Mouse (Mus musculus) hindbrain, postnatal 0 days (tissue): ENCODE measurements around the gene Mt4. TPM values are rescaled to one million over a fixed set of nuclear protein-coding genes. Genes with fewer than 3 reads are reported as not detected.
"Not testable (repeated sequence)": the region's sequence is repeated elsewhere in the genome, so short reads cannot be mapped to it uniquely, and the experiment has no call there.

ENCODE experiments used
- ATAC-seq: fragments of 200-750 bp; cut with Nextera tagmentation; 2 replicates; pipeline ENCODE4 v1.8.0; 2017; ENCODE audit warnings: mild to moderate bottlenecking, moderate TSS enrichment, moderate library complexity
- DNase-seq: peaks from one replicate; pipeline ENCODE4 v3.0.0-alpha.2; 2015; ENCODE audit warnings: low spot score
- H3K27ac ChIP-seq: fragments of 300-500 bp; sonication (generic); 2 replicates; pipeline ENCODE4 v1.5.1; 2014; ENCODE audit warnings: mild to moderate bottlenecking
- H3K27me3 ChIP-seq: fragments of 300-500 bp; sonication (generic); 2 replicates; pipeline ENCODE4 v1.6.1; 2014; ENCODE audit warnings: low read length, mixed read lengths; ENCODE audit not compliant: insufficient read depth
- H3K36me3 ChIP-seq: fragments of 300-500 bp; sonication (generic); 2 replicates; pipeline ENCODE4 v1.6.1; 2014; ENCODE audit warnings: low read length, mixed read lengths; ENCODE audit not compliant: insufficient read depth
- H3K4me1 ChIP-seq: fragments of 300-500 bp; sonication (generic); 2 replicates; pipeline ENCODE4 v1.6.1; 2014; ENCODE audit warnings: antibody characterized with exemption, low read length, mixed read lengths; ENCODE audit not compliant: insufficient read depth
- H3K4me2 ChIP-seq: fragments of 300-500 bp; sonication (generic); 2 replicates; pipeline ENCODE4 v1.6.1; 2014; ENCODE audit warnings: low read depth, mild to moderate bottlenecking, low read length, moderate library complexity, mixed read lengths
- H3K4me3 ChIP-seq: fragments of 300-500 bp; sonication (generic); 2 replicates; pipeline ENCODE4 v1.5.1; 2014; ENCODE audit warnings: low read length
- H3K9ac ChIP-seq: fragments of 300-500 bp; sonication (generic); replicated peaks from 2 replicates; pipeline ENCODE4 v1.6.1; 2014; ENCODE audit warnings: mild to moderate bottlenecking, low read length, moderate library complexity, mixed read lengths
- H3K9me3 ChIP-seq: fragments of 300-500 bp; sonication (generic); 2 replicates; pipeline ENCODE4 v1.6.1; 2016; ENCODE audit warnings: low read length, mixed read lengths
- CTCF ChIP-seq: IDR thresholded peaks from 2 replicates; pipeline ENCODE4 v1.5.1; 2016; ENCODE audit warnings: antibody characterized with exemption, control low read depth, low read depth
- WGBS: fragments of 180-500 bp; shearing (Covaris S2); extraction: QIAGEN DNeasy Blood & Tissue Kit; methylation state at CpG from one replicate; pipeline ENCODE4 v1.1.7; 2014; 5-methylcytosine and 5-hydroxymethylcytosine counted together
- polyA plus RNA-seq: library from polyadenylated mRNA; unstranded; fragments of >200 nt; fragmentation: Nextera tagmentation; extraction: Ambion mirVana; gene quantifications from 2 replicates; pipeline ENCODE4 v1.2.1, GENCODE M21; 2015
- total RNA-seq: library from RNA; depleted of rRNA; stranded (reverse); fragments of >200 nt; gene quantifications from 2 replicates; pipeline ENCODE4 v1.2.3, GENCODE M21; 2014

Gene Mt4
- total and polyA plus RNA-seq, 2 experiments from 2014 or later, result not detected

GRCm38 (mm10) chr8:94150925-94151324 is 13.9 kb downstream of the Mt4 start:
- no peak for ATAC-seq
- no peak overlapping the region for H3K4me2 ChIP-seq
- no peak for TF ChIP-seq CTCF
- no peaks in the 10 kb centered on the region for H3K9me3 ChIP-seq
- H3K27ac ChIP-seq, result no peak overlapping the region
- no peaks in the 10 kb centered on the region for H3K36me3 ChIP-seq
- no peak overlapping the region for H3K4me3 ChIP-seq
- peaks cover 11% of the 10 kb centered on the region for H3K4me1 ChIP-seq
- no peaks in the 10 kb centered on the region for H3K27me3 ChIP-seq
- H3K9ac ChIP-seq, result no peak overlapping the region
- WGBS, result 80% methylated on average over 5 of the region's 5 CpGs
- no peak for DNase-seq

DNA sequence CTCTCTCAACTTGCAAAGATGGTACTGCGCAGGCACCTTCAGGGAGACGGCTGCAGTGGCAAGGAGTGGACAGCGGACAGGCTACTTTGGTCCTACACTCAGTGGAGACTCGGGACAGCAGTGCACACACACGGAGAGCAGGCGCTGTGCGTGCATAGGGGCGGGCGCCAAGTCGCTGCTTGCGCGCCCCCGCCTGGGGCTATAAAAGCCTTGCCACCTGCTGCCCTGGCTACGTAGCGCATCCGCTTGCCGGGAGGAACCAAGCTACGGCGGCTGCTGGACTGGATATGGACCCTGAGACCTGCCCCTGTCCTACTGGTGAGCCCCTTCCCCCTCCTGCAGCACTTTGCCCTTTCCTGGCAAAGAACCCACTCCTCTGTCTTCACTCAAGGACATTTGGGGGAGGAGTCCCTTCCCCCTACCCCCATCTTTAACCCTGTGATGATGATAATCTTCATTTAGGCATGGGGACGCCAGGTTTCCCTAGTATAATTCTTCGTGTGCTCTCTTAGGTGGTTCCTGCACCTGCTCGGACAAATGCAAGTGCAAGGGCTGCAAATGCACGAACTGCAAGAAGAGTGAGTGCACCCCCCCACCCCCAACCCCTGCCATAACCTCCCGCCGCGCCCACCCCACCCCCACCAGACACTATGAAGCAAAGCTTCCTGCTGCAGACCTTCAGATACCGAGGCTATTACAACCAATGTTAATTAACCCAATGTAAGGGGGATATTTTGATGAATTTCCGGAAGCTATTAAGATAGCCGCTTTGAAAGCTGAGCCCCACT is 15.7 kb downstream of the Mt4 start, which contains the start of gene Mt3:
Gene Mt3, plus strand, starts transcription at position 95 of the 788 bp plus-strand sequence.
- TF ChIP-seq CTCF, result peak; percentile 58
- peak within 1 kb of the TSS; percentile 83 for H3K27ac ChIP-seq
- no peaks in the 10 kb centered on the region for H3K27me3 ChIP-seq
- H3K36me3 ChIP-seq, result no peaks in the 10 kb centered on the region
- peak; percentile 86 for ATAC-seq
- 3% methylated on average over 29 of the region's 29 CpGs for WGBS
- peak within 1 kb of the TSS; percentile 74 for H3K4me2 ChIP-seq
- DNase-seq, result peak; percentile 92
- peak within 1 kb of the TSS; percentile 54 for H3K4me3 ChIP-seq
- peaks cover 11% of the 10 kb centered on the region for H3K4me1 ChIP-seq
- H3K9me3 ChIP-seq, result no peaks in the 10 kb centered on the region
- H3K9ac ChIP-seq, result peak within 1 kb of the TSS; percentile 61

- H3K4me2 ChIP-seq, result peak overlapping the region; percentile 74
- H3K9ac ChIP-seq, result peak overlapping the region; percentile 61
- no peaks in the 10 kb centered on the region for H3K27me3 ChIP-seq
- TF ChIP-seq CTCF, result no peak
- peak overlapping the region; percentile 83 for H3K27ac ChIP-seq
- WGBS, result 21% methylated on average over 7 of the region's 7 CpGs
- ATAC-seq, result peak; percentile 14
- H3K36me3 ChIP-seq, result no peaks in the 10 kb centered on the region
- H3K9me3 ChIP-seq, result no peaks in the 10 kb centered on the region
- H3K4me3 ChIP-seq, result peak overlapping the region; percentile 54
- DNase-seq, result no peak
- peaks cover 11% of the 10 kb centered on the region for H3K4me1 ChIP-seq
Measured at GRCm38 (mm10) chr8:94153451-94153850, 16.5 kb downstream of the Mt4 start.

- DNase-seq (peak; percentile 58), ATAC-seq (peak; percentile 67)
- peaks cover 11% of the 10 kb centered on the region for H3K4me1 ChIP-seq
- H3K9ac ChIP-seq, result 0 out of 2 replicates have a peak overlapping the region, but pooled peaks have one; percentile 61
- H3K27me3 ChIP-seq, result no peaks in the 10 kb centered on the region
- H3K27ac ChIP-seq, result peak overlapping the region; percentile 83
- H3K4me2 ChIP-seq, result peak overlapping the region; percentile 74
- TF ChIP-seq CTCF, result no peak
- 32% methylated on average over 6 of the region's 6 CpGs for WGBS
- no peaks in the 10 kb centered on the region for H3K9me3 ChIP-seq
- no peak overlapping the region for H3K4me3 ChIP-seq
- no peaks in the 10 kb centered on the region for H3K36me3 ChIP-seq
Measured at GRCm38 (mm10) chr8:94154537-94154936, 17.5 kb downstream of the Mt4 start.

GRCm38 (mm10) chr8:94156092-94156491 is 19.1 kb downstream of the Mt4 start:
- DNase-seq, result no peak

DNA sequence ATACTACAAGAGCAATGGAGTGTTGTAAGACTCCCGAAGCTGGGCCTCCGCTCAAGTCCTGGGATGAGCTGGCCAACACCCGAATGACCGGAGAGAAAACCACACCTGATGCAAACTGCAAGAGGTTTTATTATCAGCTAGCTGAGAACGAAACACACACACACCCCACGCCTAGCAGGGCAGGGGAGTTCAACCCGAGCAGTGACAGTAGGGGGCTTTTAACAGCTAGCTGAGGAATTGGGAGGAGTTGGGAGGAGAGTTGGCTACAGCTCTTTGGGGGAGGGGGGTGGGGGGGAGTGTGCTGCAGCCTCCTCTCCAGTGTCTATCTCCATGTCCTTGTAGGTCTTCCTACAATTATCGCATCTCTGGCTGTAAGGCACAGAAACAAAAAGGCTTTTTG is 28.8 kb downstream of the Mt4 start:
- not testable (repeated sequence) for H3K9ac ChIP-seq, H3K4me3 ChIP-seq, DNase-seq, H3K9me3 ChIP-seq, H3K27ac ChIP-seq, H3K36me3 ChIP-seq, ATAC-seq, H3K4me2 ChIP-seq, H3K4me1 ChIP-seq, H3K27me3 ChIP-seq
- 77% methylated on average over 8 of the region's 8 CpGs for WGBS

More at GRCm38 (mm10) chr8:94156092-94156491, 19.1 kb downstream of the Mt4 start:
- Histone ChIP-seq H3K4me3 (no peak overlapping the region), H3K9ac (no peak overlapping the region), H3K36me3 (no peaks in the 10 kb centered on the region), H3K4me2 (no peak overlapping the region), H3K27me3 (no peaks in the 10 kb centered on the region), H3K9me3 (no peaks in the 10 kb centered on the region), H3K4me1 (peaks cover 11% of the 10 kb centered on the region), H3K27ac (no peak overlapping the region)
- 68% methylated on average over 4 of the region's 4 CpGs for WGBS
- no peak for ATAC-seq
- TF ChIP-seq CTCF, result no peak

DNA sequence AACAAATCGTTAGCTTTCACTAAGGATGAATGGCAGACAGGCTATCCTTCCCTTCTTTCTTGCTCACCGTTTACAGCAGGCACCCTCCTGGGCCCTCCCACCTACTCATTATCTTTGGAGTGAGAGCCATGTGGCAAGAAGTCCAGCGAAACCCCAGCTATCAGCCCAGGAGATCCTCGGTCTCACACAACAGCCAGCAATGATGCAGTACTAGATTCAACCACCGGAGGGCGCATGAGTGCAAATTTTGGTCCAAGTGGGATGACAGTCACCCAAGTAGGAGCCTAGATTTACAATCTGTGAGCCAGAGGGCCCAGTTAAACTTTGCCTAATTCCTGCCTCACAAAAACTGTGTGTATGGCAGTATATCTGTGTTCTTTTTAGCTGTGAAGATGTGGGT is 30.2 kb downstream of the Mt4 start:
- no peak overlapping the region for H3K4me3 ChIP-seq
- no peak overlapping the region for H3K9ac ChIP-seq
- H3K36me3 ChIP-seq, result no peaks in the 10 kb centered on the region
- H3K4me1 ChIP-seq, result no peaks in the 10 kb centered on the region
- 3% methylated on average over 6 of the region's 6 CpGs for WGBS
- peak; percentile 95 for TF ChIP-seq CTCF
- H3K4me2 ChIP-seq, result no peak overlapping the region
- H3K9me3 ChIP-seq, result no peaks in the 10 kb centered on the region
- H3K27ac ChIP-seq, result no peak overlapping the region
- peak; percentile 69 for ATAC-seq
- peak; percentile 91 for DNase-seq
- H3K27me3 ChIP-seq, result peaks cover 9% of the 10 kb centered on the region
